Mouse (Mus musculus): ENCODE results near the gene Sac3d1.
"Not testable (repeated sequence)": the region's sequence is repeated elsewhere in the genome, so short reads cannot be mapped to it uniquely, and the experiment has no call there.

Sac3d1 gene

DNA sequence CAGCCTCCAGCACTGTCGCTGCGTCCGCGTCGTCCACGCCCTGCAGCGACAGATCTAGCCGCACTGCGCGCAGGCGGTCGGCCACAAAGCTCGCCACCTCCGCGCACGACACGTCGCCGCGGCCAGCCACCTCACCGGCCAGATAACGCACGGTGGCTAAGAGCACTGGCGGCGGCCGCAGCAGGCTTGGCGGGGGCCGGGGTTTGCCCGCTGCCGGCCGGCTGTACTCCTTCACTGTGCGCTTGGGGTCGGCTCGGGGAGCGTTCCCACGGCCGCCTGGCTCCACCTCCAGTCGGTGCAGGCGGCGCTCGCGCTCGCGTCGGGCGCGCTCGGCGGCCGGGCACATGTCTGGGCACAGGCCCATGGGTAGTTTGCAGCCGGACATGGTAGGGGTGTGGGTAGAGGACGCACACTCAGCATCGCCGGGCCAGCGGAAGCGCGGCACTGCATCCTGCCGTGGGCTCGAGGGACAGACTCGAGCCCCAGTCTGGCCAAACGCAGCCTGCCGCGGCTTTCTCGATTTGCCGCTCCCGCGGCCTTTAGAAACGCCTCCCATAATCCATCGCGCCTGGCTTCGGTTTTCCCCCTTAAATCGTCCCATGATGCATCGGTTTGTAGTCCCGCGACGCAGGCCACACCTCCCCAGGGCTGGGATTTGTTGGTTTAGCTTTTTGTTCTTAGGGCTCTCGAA, at the start of gene Sac3d1:
Sac3d1 (minus strand) TSS at position 665 of the 691 bp plus-strand sequence.
- in situ Hi-C loops (cut with MboI) = no loop called here

DNA sequence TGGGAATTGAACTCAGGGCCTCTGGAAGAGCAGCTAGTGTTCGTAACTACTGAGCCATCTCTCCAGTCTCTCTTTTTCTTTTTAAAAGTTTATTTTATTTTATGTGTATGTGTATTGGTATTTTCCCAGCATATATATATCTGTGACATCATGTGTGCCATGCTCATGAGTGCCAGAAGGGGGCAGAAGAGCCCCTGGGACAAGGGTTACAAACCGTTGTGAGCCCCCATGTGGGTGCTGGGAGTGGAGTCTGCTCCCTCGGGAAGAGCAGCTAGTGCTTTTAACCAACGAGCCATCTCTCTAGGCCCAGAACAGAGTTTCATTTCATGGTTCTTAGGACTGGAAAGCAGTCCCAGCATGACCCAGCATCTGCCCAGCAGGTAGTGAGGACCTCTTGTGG, 48.3 kb upstream of the Sac3d1 start:
- in situ Hi-C loops (cut with MboI) = no loop called here

DNA sequence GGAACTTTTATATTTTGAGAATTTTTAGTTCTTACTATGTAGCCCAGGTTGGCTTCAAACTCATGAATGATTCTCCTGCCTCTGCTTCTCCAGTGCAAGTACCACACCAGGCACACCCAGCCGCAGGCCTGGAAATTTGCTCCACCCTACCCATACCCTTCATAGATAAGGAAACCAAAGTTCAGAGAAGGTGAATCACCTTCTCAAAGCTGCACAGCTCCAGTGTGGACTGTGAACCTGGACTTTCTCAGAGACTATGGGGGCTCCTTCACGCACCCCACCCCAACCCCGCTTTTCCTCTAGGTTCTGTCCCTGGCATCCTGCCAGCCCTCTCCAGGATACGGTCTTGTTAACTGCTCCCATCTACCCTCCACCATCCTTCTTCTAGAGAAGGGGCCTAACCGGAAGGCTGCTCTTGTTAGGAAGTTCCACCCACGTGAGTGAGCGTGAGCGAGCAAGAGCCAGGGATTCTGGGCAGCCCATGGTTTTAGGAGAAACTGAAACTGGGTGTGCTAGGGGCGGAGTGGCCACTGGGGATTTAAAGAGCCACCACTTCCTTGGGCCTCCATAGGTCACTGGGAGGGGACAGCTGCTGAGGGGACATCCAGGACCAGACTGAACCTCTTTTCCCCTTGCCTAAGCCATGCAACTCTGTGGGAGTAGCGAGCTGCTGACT, 45.6 kb upstream of the Sac3d1 start:
- in situ Hi-C loops (cut with MboI) = no loop called here

DNA sequence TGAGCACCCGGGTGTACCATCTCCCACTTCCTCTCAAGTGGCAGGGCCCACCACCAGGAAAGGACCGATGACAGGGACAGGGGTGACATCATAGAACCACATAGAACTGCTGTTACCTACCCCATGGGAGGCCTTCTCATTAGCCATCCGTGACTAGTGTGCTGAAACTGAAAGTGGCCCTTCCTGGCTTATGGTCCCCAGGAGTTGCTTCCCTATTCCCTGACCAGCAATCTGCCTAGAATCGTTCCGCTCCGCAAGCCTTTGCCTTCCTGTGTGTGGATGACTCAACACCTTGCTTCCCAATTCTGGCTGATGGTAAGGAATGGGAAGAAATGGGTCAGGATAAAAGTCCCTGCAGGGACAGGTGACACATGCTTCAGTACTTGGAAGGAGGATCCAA, 38.8 kb upstream of the Sac3d1 start:
- in situ Hi-C loops (cut with MboI) = no loop called here

DNA sequence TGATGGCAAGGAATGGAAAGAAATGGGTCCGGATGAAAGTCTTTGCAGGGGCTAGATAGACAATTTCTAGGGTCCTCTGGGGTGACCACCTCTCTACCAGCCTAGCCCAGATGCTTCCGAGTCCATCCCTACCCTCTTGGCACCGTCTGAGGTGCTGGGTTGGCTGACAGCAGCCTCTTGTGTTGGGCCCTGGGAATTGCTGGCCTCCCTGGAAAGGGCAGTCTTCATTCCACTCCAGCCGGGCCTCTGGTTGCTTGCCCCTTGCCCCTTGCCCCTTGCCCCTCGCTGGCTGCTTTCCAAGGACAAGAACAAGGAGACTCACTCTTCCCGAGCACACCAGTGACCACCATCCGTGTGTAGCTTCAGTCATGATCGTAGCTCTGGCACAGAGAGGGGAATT, 37.9 kb upstream of the Sac3d1 start:
- in situ Hi-C loops (cut with MboI) = no loop called here

DNA sequence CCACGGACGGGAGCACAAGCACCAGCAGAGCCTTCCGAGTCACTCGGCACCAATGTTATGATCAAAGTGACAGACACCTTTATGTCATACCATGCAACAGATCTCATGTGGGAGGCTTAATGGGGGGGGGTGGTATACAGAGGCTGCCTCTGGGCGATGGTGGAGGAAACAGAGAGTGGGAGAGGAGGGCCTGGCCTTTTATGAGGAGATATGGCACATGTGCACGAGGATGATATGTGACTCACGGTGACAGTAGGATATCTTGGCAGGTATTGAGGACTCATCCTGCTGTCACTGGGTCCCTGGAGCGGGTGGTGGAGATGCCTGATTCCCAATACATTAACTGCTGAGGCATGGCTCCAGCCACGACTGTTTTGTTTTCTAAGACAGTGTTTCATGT, 36.7 kb upstream of the Sac3d1 start:
- in situ Hi-C loops (cut with MboI) = no loop called here

DNA sequence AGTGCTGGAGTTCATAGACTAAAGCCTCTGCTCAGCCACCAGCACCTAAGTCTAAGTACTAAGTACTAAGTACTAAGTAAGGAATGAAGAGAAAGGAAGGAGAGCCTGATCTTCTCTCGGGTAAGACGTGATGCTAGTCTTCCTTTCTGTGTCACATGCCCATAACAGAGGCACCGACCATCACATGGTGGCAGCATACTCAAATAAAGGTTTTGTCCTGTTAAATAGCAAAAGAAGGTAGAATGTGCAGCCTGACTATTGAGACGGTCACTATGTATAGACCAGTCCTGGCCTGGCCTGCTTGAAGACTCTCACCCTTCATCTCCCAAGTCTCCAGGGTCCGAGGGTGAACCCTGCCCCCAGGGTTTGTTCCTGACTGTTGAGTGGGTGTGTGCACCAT, 26.4 kb upstream of the Sac3d1 start:
- in situ Hi-C loops (cut with MboI) = no loop called here

DNA sequence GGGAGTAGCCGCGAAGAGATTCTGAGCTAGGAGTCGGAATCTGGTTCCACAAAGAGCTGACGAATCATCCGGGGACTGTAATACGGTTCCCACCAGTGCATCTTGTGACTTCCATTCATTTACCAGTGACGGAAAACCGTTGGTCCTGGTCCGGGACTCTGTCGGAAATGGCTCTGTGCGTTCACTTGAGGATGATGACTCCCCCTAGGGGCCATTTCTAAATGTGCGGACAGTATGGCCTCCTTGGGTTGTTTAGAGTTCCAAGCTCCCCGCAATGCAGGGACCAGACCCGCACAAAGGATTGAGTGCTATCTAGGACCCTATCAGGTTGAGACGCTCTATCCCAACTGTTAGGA, 22.9 kb upstream of the Sac3d1 start, which contains the start of gene Arl2:
Arl2 (minus strand) TSS at position 155 of the 356 bp plus-strand sequence.
- in situ Hi-C loops (cut with MboI) = no loop called here

DNA sequence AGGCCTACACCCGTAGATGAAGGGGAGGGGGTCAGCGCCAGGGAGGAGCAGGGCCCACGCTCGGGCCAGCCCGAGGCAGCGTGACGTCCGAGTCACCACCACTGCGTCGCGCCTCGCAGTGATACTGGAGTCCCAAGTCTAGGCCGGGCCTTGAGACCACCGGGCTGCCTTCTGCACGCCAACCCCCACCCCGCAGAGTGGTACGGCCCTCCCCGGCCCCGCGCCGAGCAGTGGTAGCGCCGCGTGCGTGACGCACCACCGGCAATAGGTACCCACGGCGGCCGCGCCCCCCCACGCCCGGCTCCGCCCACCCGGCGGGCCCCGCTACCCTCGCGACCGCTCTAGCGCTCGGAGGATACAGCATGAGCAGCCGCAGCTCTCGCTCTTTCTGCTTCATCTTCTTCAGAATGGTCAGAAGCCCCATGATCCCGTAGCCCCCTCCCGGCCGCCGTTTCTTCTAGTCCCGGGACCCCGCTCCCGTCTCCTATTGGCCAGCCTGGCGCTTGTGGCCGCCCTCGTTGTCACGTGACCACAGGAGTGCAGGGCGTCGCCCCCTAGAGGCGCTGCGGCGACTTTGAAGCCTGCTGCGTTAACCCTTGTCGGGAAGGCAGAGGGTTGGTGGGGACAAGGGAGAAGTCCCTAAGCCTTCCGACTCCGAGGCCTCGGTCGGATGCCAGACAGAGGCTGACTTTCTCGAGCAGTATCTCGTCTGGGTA, 22.4 kb upstream of the Sac3d1 start, which contains the start of gene Batf2:
Batf2 (plus strand) TSS at position 306 of the 716 bp plus-strand sequence.
- in situ Hi-C loops (cut with MboI) = no loop called here

DNA sequence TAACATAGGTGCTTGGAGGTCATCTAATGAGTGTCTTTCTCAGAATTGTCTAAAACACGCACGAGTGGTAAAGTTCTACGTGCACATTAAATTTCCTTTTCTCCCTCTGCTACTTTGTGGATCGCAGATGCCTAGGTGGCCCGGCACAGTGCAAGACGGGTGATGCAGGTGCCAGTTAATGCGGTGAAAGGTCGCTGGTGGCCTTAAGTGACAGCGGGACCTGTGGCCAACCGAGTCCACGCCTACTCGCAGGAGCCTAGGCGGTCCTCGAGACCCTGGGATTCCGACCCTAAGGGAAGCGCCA, 21.9 kb upstream of the Sac3d1 start:
- in situ Hi-C loops (cut with MboI) = no loop called here

DNA sequence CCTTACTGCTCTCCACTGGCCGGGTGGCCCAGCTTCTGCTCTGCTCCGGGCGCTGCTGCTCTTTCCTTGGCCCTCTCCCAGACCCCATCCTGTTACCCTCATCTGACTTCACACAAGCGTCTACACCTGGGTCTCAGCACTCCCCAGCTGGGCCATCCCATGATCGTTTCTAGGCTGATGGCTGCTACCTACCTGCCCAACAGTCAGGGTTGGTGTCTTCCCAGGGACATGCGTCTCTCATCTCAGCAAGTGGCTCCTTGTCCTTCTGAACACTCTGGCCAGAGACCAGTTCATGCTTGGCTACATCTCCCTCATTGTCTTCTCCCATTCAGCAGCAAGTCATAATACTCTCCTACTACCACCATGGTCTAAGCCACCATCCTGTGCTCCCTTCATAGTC, 21.3 kb upstream of the Sac3d1 start:
- in situ Hi-C loops (cut with MboI) = no loop called here

DNA sequence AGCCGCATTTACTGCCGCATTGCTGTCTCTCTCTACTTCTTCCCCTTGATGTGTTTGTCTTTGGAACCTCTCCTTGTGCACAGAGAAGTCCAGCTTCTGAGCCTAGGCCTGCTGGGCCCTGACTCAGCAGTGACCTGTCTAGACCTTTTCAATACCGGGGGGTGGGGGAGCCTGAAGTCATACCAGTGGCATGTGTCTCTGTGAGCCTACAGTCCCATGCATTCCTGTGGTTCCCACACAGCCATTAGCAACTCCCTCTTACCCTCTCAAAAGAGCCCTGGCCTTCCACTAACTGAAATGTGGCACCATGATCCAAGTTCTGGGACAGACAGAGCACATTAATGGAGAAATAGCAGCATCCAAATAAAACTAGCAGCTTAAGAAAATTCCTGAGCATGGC, 17.9 kb upstream of the Sac3d1 start:
- in situ Hi-C loops (cut with MboI) = no loop called here

DNA sequence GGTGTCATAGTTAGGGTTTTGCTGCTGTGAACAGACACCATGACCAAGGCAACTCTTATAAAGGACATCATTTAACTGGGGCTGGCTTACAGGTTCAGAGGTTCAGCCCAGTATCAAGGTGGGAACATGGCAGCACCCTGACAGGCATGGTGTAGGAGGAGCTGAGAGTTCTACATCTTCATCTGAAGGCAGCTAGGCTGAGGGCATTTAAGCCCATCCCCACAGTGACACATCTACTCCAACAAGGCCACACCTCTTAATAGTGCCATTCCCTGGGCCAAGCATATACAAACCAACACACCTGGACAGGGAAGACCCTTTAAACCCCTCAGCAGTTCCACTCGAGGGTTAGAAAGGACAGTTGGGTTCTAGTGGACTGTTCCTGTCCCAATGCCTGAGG, 14.7 kb upstream of the Sac3d1 start:
- in situ Hi-C loops (cut with MboI) = not testable (repeated sequence)

DNA sequence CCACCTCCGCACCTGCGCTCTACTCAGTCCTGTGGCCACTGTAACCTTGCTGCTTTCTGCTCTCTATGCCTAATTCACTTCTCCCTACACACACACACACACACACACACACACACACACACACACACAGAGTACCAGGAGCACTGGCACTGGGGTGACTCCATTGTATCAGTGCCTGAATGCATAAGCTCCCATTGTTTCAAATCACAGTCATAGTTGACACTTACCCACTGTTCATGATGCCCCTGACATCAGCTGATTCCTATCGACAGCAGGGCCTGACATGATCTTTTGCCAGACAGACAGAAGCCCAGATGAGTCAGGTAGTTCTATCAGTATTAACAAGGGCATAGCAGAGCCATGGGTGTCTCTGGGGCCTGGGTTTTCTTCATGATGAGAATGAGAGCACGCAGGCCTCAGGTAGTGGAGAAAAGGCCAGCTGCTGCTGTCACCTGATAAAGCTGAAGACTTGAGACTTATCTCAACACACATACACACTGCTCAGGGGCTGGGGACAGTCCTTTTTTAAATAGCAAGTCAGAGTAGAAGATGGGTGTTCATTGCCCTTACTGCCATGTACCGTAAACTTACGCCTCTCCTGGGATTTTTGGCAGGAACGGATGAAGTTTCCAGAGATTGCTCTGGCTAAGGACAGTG, 13.8 kb upstream of the Sac3d1 start:
- in situ Hi-C loops (cut with MboI) = no loop called here

DNA sequence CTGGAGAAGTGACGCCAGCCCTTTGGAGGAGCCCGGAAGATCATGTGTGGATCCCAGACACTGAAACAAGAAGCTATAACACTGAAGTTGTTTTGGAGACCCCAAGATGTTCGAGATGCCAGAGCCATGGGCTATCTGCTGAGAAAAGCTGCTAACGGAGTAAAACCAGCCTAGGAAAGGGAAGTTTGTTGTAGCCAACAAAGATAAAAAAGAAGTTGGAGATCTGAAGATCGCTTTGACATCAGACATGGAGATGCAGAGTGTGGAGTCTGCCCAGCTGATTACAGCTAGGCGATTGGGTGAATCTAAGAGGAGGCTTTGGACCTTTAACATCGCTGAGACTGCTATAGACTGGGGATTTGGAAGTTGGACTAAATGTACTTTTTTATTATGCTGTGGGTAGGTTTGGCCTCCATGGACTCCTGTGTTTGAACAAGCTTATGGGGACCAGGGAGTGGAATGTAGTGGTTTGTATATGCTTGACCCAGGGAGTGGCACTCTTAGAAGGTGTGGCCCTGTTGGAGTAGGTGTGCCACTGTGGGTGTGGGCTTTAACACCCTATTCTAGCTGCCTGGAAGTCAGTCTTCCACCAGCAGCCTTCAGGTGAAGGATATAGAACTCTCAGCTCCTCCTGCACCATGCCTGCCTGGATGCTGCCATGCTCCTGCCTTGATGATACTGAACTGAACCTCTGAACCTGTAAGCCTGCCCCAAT, 12.1 kb upstream of the Sac3d1 start:
- in situ Hi-C loops (cut with MboI) = not testable (repeated sequence)

DNA sequence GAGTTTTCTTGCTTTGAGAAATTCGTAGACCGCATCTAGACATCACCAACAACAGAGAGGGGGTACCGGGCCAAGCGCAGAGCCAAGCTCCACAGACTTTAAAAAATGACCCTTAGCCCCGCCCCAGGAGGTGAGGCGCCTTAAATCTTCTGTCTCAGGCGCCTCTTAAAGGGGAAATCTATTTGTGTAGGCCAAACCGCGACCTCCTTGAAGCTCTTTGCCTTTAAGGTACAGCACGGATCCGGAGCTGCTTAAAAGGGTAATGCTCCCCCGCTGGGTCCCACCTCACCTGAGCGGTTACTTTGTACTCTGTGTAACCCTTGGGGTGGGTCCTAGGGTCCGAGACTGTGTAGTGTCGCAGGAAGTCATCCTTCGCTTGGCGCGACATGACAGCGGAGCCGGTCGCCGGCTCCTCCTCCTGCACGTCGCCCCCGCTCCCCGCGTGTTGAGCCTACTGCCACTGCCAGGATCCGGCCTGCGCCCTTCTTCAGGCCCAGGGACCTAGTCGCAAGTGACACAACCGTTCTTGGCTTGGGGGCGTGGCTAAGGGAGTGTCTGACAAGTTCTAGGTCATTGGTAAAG, 9.4 kb upstream of the Sac3d1 start, which contains the start of gene Snx15:
Snx15 (minus strand) TSS at position 545 of the 582 bp plus-strand sequence.
- in situ Hi-C loops (cut with MboI) = loop anchor here (10.0 kb wide), 1 partner anchor 163 kb away; the partner anchor contains the start of gene Pola2

DNA sequence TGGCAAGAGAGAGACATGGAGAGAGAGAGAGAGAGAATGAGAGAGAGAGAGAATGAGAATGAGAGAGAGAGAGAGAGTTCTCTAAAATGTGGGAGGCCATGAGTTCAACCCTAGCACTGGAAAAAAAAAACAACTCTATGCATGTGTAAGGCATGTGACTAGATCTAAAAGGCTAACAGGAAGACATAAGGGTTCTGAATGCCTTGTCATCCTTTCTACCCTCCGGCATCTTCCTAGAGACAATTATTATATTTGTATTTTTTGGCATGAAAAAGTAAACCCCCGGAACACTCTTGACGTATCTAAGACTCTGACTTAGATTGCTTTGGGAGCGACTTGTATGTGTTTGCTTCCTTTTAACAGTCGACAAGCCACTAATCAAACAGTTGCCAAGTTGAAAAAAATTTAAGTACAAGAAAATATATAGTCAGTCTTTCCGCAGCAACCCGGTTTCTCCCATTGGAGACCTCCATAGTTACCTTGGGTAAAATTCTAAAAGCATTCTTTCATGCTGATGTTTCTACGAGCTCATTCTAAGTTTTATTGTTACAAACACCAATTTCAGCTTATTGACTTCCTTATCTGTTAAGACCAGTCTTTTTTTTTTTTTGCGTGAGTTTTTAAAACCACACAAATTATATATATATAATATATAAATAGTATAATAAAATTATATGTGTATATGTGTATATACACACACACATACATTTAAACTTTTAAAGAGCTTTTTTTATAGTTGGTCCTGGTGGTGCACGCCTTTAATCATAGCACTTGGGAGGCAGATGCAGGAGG, 8.5 kb upstream of the Sac3d1 start:
- in situ Hi-C loops (cut with MboI) = loop anchor here (10.0 kb wide), 1 partner anchor 162 kb away; the partner anchor contains the start of gene Pola2

DNA sequence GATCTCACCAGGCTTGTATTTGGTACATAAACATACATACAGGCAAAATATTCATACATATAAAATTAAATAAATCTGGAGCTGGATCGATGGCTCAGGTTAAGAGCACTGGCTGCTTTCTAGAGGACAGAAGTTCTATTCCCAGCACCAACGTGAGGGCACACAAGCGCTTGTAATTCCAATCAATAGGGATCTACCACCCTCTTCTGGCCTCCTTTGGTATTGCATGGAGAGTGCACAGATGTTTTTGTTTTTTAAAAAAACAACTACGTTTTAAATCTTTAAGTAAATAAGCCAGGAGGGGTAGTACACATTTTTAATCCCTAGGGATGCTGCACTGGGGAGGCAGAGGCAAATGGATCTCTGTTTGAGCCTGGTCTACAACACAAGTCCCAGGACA, 7.8 kb upstream of the Sac3d1 start:
- in situ Hi-C loops (cut with MboI) = loop anchor here (10.0 kb wide), 1 partner anchor 161 kb away; the partner anchor contains the start of gene Pola2

DNA sequence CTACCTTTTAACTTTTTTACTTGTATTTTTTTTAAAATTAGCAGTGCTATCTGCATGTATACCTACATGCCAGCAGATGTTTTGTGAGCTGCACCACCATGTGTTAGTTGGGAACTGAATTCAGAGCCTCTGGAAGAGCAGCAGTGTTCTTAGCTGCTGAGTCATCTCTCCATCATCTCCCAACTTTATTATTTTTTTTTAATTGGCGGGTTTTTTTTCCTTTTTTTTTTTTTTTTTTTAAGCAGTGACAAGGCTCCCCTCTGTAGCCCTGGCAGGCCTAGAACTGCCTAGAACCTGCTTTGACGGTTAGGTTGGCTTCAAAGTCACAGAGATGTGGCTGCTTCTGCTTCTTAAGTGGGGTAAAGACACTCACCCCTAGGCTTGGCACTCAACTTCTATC, 6.4 kb upstream of the Sac3d1 start:
- in situ Hi-C loops (cut with MboI) = loop anchor here (10.0 kb wide), 1 partner anchor 160 kb away; the partner anchor contains the start of gene Pola2

DNA sequence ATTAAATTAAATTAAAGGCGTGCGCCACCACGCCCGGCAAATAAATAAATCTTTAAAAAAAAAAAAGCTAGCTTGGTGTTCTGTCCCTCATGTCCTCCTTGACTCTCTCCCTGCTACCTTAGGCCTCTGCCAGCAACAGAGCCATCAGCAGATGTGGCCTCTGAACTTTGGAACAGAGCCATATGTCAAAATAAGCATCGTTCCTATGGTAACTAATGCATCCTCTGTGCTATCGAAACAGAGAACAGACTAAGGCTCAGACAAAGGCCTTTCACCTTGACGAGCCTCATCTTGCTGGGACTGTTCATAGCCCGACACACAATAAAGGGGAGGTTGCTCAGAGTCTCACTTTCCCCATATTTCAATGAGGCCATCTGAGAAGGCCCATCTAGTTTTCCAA, 4.9 kb upstream of the Sac3d1 start:
- in situ Hi-C loops (cut with MboI) = loop anchor here (10.0 kb wide), 1 partner anchor 159 kb away; the partner anchor contains the start of gene Pola2
